ENCODE assay signal across 10 mouse cellular contexts in genomic region chr12:69781935-69782650, GRCm38 (mm10). TPM values are rescaled to one million over a fixed set of nuclear protein-coding genes. Genes with fewer than 3 reads are reported as not detected.
A peak's percentile ranks its signal among the peaks of the same experiment; 100 is the strongest.
DNase-seq lines count a peak whose midpoint lies in the region; ATAC-seq and TF ChIP-seq lines count a peak whose summit lies in the region.
"Had no signal": no experiment of that assay in that cellular context is flagged by ENCODE, and none has a peak within 500 bp of the region (broad histone marks: within the 10 kb centered on the region; RNA-seq: fewer than 3 reads in every experiment).

No protein-coding gene starts in this region.

- no peak for DNase-seq in heart, embryonic 10.5 days (ENCODE audit: low spot score)
- no peak for DNase-seq in heart, adult 8-10 months (ENCODE audit: low spot score)
- peak; percentile 85 for DNase-seq in adrenal gland, adult 8-10 months
- DNase-seq in kidney, adult 8-10 months: peak; percentile 94 to 97
- DNase-seq in liver, postnatal 0 days: peak; percentile 33
- no peak for DNase-seq in embryo, embryonic 10 days (ENCODE audit: low spot score)
- no peak for DNase-seq in layer of hippocampus, adult 11-12 months (ENCODE audit: low spot score)
- no peak for DNase-seq in right cerebral cortex, postnatal 10 days (ENCODE audit: low spot score in 2 of 2)

- WGBS in heart, embryonic 10.5 days: 77% methylated on average over 10 of the region's 10 CpGs
- WGBS in liver, postnatal 0 days (ENCODE audit: insufficient replicate concordance): 73% methylated on average over 10 of the region's 10 CpGs

- H3K4me1 ChIP-seq in heart, embryonic 10.5 days: peaks cover 24% of the 10 kb centered on the region
- H3K4me1 ChIP-seq in liver, postnatal 0 days (ENCODE audit: insufficient read depth): peaks cover 19% of the 10 kb centered on the region
- H3K4me1 ChIP-seq: midbrain, embryonic 12.5 days had no signal

- no peak for TF ChIP-seq EP300 in liver, postnatal 0 days (IDR thresholded peaks at IDR 0.05; ENCODE audit: low read depth)

- TF ChIP-seq CTCF in liver, postnatal 0 days (IDR thresholded peaks at IDR 0.05; ENCODE audit: low read depth): no peak

- H3K4me2 ChIP-seq in liver, postnatal 0 days (ENCODE audit: low read depth, low read length): peak overlapping the region; percentile 61; the same call in 1 of the 2 replicates
- H3K4me2 ChIP-seq: midbrain, embryonic 12.5 days had no signal

- H3K36me3 ChIP-seq in heart, embryonic 10.5 days: no peaks in the 10 kb centered on the region
- H3K36me3 ChIP-seq in liver, postnatal 0 days (replicated peaks; ENCODE audit: insufficient read depth, low read length): no peaks in the 10 kb centered on the region
- H3K36me3 ChIP-seq: midbrain, embryonic 12.5 days had no signal

- H3K27me3 ChIP-seq in heart, embryonic 10.5 days (ENCODE audit: insufficient read depth, poor library complexity, severe bottlenecking): no peaks in the 10 kb centered on the region
- no peaks in the 10 kb centered on the region for H3K27me3 ChIP-seq in liver, postnatal 0 days (ENCODE audit: insufficient read depth, low read length)
- H3K27me3 ChIP-seq: midbrain, embryonic 12.5 days had no signal

- no peaks in the 10 kb centered on the region for H3K9me3 ChIP-seq in heart, embryonic 10.5 days
- H3K9me3 ChIP-seq in liver, postnatal 0 days (ENCODE audit: low read length): no peaks in the 10 kb centered on the region
- H3K9me3 ChIP-seq: midbrain, embryonic 12.5 days had no signal

- peak overlapping the region; percentile 72 for H3K27ac ChIP-seq in heart, embryonic 10.5 days
- H3K27ac ChIP-seq in liver, postnatal 0 days (ENCODE audit: low read depth): peak overlapping the region; percentile 81; the same call in 1 of the 2 replicates
- H3K27ac ChIP-seq: midbrain, embryonic 12.5 days had no signal

- ATAC-seq in liver, postnatal 0 days: no peak

- H3K9ac ChIP-seq in liver, postnatal 0 days (replicated peaks): peak overlapping the region; percentile 50
- H3K9ac ChIP-seq: midbrain, embryonic 12.5 days had no signal

- H3K4me3 ChIP-seq in heart, embryonic 10.5 days: no peak overlapping the region
- no peak overlapping the region for H3K4me3 ChIP-seq in liver, postnatal 0 days (ENCODE audit: low read depth, low read length)
- H3K4me3 ChIP-seq: midbrain, embryonic 12.5 days had no signal

RNA-seq across cellular contexts. Expression of gene Cdkl1, which starts 9.0 kb away (rescaled TPM):
- polyA plus RNA-seq in heart, embryonic 10.5 days (2016; fragmentation: Nextera tagmentation; extraction: Ambion mirVana): 3.6 and 5.9 TPM in 2 replicates
- 10 to 100 TPM; 11.8 to 17.0 (median 14.4) TPM for total RNA-seq in heart, adult 8-10 months (2022)
- total RNA-seq in adrenal gland, adult 8-10 months (2022): 1 to 10 TPM; 2.1 to 9.3 (median 5.1) TPM
- polyA plus RNA-seq in liver, postnatal 0 days (2015; fragmentation: Nextera tagmentation; extraction: Ambion mirVana): 1.8 and 2.2 TPM in 2 replicates
- polyA plus RNA-seq: C2C12 had no signal

RNA-seq across cellular contexts. Expression of gene Atp5s, which starts 57.3 kb away (rescaled TPM):
- 27.6 and 33.2 TPM in 2 replicates for polyA plus RNA-seq in heart, embryonic 10.5 days (2016; fragmentation: Nextera tagmentation; extraction: Ambion mirVana)
- total RNA-seq in heart, adult 8-10 months (2022): 10 to 100 TPM; 28.1 to 38.2 (median 32.3) TPM
- total RNA-seq in adrenal gland, adult 8-10 months (2022): 10 to 100 TPM; 14.2 to 19.3 (median 17.0) TPM
- polyA plus RNA-seq in liver, postnatal 0 days (2015; fragmentation: Nextera tagmentation; extraction: Ambion mirVana): 18.3 and 20.3 TPM in 2 replicates

RNA-seq across cellular contexts. Expression of gene L2hgdh, which starts 57.4 kb away (rescaled TPM):
- 17.8 and 20.3 TPM in 2 replicates for polyA plus RNA-seq in heart, embryonic 10.5 days (2016; fragmentation: Nextera tagmentation; extraction: Ambion mirVana)
- 10 to 100 TPM; 42.7 to 56.7 (median 46.3) TPM for total RNA-seq in heart, adult 8-10 months (2022)
- 10 to 100 TPM; 25.5 to 30.2 (median 28.5) TPM for total RNA-seq in adrenal gland, adult 8-10 months (2022)
- 10.4 and 10.5 TPM in 2 replicates for polyA plus RNA-seq in liver, postnatal 0 days (2015; fragmentation: Nextera tagmentation; extraction: Ambion mirVana)

Comparison
In these comparisons a context has a peak if more than half of its experiments do, and no peak if none do; other contexts are left out.
1. DNase-seq: peak in adrenal gland, adult 8-10 months (single experiment), kidney, adult 8-10 months (2 of 2) and liver, postnatal 0 days (single experiment); none in heart, embryonic 10.5 days (single experiment), heart, adult 8-10 months (single experiment), embryo, embryonic 10 days (single experiment), layer of hippocampus, adult 11-12 months (single experiment) and right cerebral cortex, postnatal 10 days (0 of 2).